Mouse (Mus musculus) lung, postnatal 0 days (tissue): ENCODE measurements at regions not wholly inside any gene's neighbourhood (a gene's known extent, or its start where the extent isn't known, plus 50 kb on each side); places are given as distances from the start of the nearest gene placed in this dataset.

Experiments
- CTCF ChIP-seq: IDR thresholded peaks from 2 replicates; pipeline ENCODE4 v1.5.1; 2016; ENCODE audit warnings: antibody characterized with exemption, mild to moderate bottlenecking
- EP300 ChIP-seq: IDR thresholded peaks from 2 replicates; pipeline ENCODE4 v1.6.1; 2016; ENCODE audit warnings: antibody characterized with exemption, mild to moderate bottlenecking, control low read depth

- TF ChIP-seq CTCF = no peak
- no peak for TF ChIP-seq EP300
Observed at GRCm38 (mm10) chr14:31969531-31969930, 59.3 kb upstream of the Galnt15 start.
